Mouse (Mus musculus): Measurements from ENCODE around the gene Defb43. TPM values are rescaled to one million over a fixed set of nuclear protein-coding genes. Genes with fewer than 3 reads are reported as not detected.

Gene Defb43
- polyA plus RNA-seq, 3 experiments from 2014 or later: not detected

Other genes starting within 250 kb of the Defb43 start
- 1 to 10 TPM; 5.0 to 6.7 (median 5.2) TPM for gene Wdfy2, start 174.1 kb upstream of the Defb43 start, polyA plus RNA-seq (2017; shearing (Covaris generic))
- not detected for gene Defb48, start 27.3 kb upstream of the Defb43 start, polyA plus RNA-seq (2017; shearing (Covaris generic))
- not detected for gene Defb47, start 13.7 kb upstream of the Defb43 start, polyA plus RNA-seq (2017; shearing (Covaris generic))
- under 1 TPM in 1 of 3 experiments, not detected in 2; 0.46 TPM for gene Defb42, start 35.2 kb downstream of the Defb43 start, polyA plus RNA-seq (2017; shearing (Covaris generic))
- not detected for gene Defb30, start 38.2 kb downstream of the Defb43 start, polyA plus RNA-seq (2017; shearing (Covaris generic))

All from inflammation-experienced regulatory T-cells, adult 6 months (primary cell).